Mouse (Mus musculus): Measurements from ENCODE around the gene Trim24.
A peak's percentile ranks its signal among the peaks of the same experiment; 100 is the strongest.
"Not testable (repeated sequence)": the region's sequence is repeated elsewhere in the genome, so short reads cannot be mapped to it uniquely, and the experiment has no call there.

- not testable (repeated sequence) for TF ChIP-seq HCFC1 (IDR thresholded peaks at IDR 0.05; ENCODE audit: borderline replicate concordance, insufficient read depth, low read length); ZNF384 (IDR thresholded peaks at IDR 0.05; ENCODE audit: low read depth, low read length)
- peak; percentile 65; the same call in 1 of the 2 replicates for TF ChIP-seq MAFK (IDR thresholded peaks at IDR 0.05; ENCODE audit: insufficient read depth, low read depth, low read length)
These were observed 33.6 kb upstream of the Trim24 start for GRCm38 (mm10) chr6:37836951-37837565.

Data from ES-E14 (cell line).